Mouse (Mus musculus) heart, embryonic 14.5 days (tissue): ENCODE data around the gene Ipo4. TPM values are rescaled to one million over a fixed set of nuclear protein-coding genes. Genes with fewer than 3 reads are reported as not detected.
A peak's percentile ranks its signal among the peaks of the same experiment; 100 is the strongest.

Source experiments
- ATAC-seq: fragments of 200-750 bp; cut with Nextera tagmentation; 2 replicates; pipeline ENCODE4 v1.8.0; 2017; ENCODE audit warnings: low read depth, moderate TSS enrichment; ENCODE audit not compliant: insufficient number of reproducible peaks, insufficient read depth, low FRiP score
- H3K27ac ChIP-seq, 2 experiments: fragments of 200-500 bp in 1 of 2; fragments of 300-500 bp in 1 of 2; sonication (generic) in 1 of 2; replicated peaks in 1 of 2; 2 replicates each; pipeline ENCODE4 v1.5.1; 2012 to 2014; ENCODE audit warnings: low read depth in 2 of 2, low read length in 2 of 2, control low read depth in 1 of 2, mild to moderate bottlenecking in 1 of 2, mixed read lengths in 1 of 2; ENCODE audit not compliant: control insufficient read depth in 1 of 2, insufficient read depth in 1 of 2
- H3K27me3 ChIP-seq: fragments of 300-500 bp; sonication (generic); 2 replicates; pipeline ENCODE4 v1.6.1; 2014; ENCODE audit warnings: mild to moderate bottlenecking, low read length, control low read depth; ENCODE audit not compliant: control insufficient read depth, insufficient read depth
- H3K36me3 ChIP-seq: fragments of 300-500 bp; sonication (generic); 2 replicates; pipeline ENCODE4 v1.6.1; 2014; ENCODE audit warnings: mild to moderate bottlenecking, control low read depth, low read length, mixed read lengths; ENCODE audit not compliant: control insufficient read depth, insufficient read depth
- H3K4me1 ChIP-seq, 2 experiments: fragments of 200-500 bp in 1 of 2; fragments of 300-500 bp in 1 of 2; sonication (generic) in 1 of 2; 2 replicates each; pipeline ENCODE4 v1.6.1; 2012 to 2014; ENCODE audit warnings: low read length in 2 of 2, control low read depth in 1 of 2, mixed read lengths in 1 of 2; ENCODE audit not compliant: control insufficient read depth in 2 of 2, insufficient read depth in 2 of 2
- H3K4me2 ChIP-seq: fragments of 300-500 bp; sonication (generic); 2 replicates; pipeline ENCODE4 v1.6.1; 2014; ENCODE audit warnings: mild to moderate bottlenecking, low read length
- H3K4me3 ChIP-seq, 2 experiments: fragments of 200-500 bp in 1 of 2; fragments of 300-500 bp in 1 of 2; sonication (generic) in 1 of 2; 2 replicates each; pipeline ENCODE4 v1.5.1; 2012 to 2014; ENCODE audit warnings: low read length in 2 of 2, mild to moderate bottlenecking in 2 of 2, control low read depth in 1 of 2, low read depth in 1 of 2, moderate library complexity in 1 of 2; ENCODE audit not compliant: control insufficient read depth in 1 of 2, insufficient read depth in 1 of 2
- H3K9ac ChIP-seq: fragments of 300-500 bp; sonication (generic); 2 replicates; pipeline ENCODE4 v1.6.1; 2014; ENCODE audit warnings: mild to moderate bottlenecking, low read length
- H3K9me3 ChIP-seq: fragments of 300-500 bp; sonication (generic); 2 replicates; pipeline ENCODE4 v1.6.1; 2016; ENCODE audit warnings: low read length, control low read depth; ENCODE audit not compliant: control insufficient read depth
- WGBS: fragments of 180-500 bp; shearing (Covaris S2); extraction: QIAGEN DNeasy Blood & Tissue Kit; methylation state at CpG from one replicate; pipeline ENCODE4 v1.1.7; 2014; 5-methylcytosine and 5-hydroxymethylcytosine counted together
- polyA plus RNA-seq: library from polyadenylated mRNA; unstranded; fragments of >200 nt; fragmentation: Nextera tagmentation; extraction: Ambion mirVana; gene quantifications from 2 replicates; pipeline ENCODE4 v1.2.1, GENCODE M21; 2014

The Ipo4 gene
- polyA plus RNA-seq, 1 experiment from 2014 or later: 68.4 TPM

- H3K36me3 ChIP-seq: peaks cover 75% of the 10 kb centered on the region
- H3K9ac ChIP-seq: no peak overlapping the region
- H3K27ac ChIP-seq: 0 out of 4 replicates have a peak overlapping the region, but pooled peaks of 1 of the 2 experiments have one; percentile 6
- H3K4me1 ChIP-seq: peaks cover 5 to 14% of the 10 kb centered on the region in 2 experiments; a peak in 3 of 4 replicates
- no peaks in the 10 kb centered on the region for H3K9me3 ChIP-seq
- no peak for ATAC-seq
- 78% methylated on average over 13 of the region's 13 CpGs for WGBS
- no peaks in the 10 kb centered on the region for H3K27me3 ChIP-seq
- no peak overlapping the region for H3K4me3 ChIP-seq
- H3K4me2 ChIP-seq: no peak overlapping the region
These were observed 39.6 kb downstream of the Ipo4 start for GRCm38 (mm10) chr14:55596036-55596690.

- Histone ChIP-seq H3K36me3 (peaks cover 59% of the 10 kb centered on the region), H3K4me3 (peak overlapping the region; percentile 90 to 96), H3K27me3 (no peaks in the 10 kb centered on the region), H3K4me1 (peaks cover 8 to 19% of the 10 kb centered on the region in 2 experiments), H3K9ac (peak overlapping the region; percentile 94), H3K9me3 (no peaks in the 10 kb centered on the region), H3K27ac (peak overlapping the region in 1 of 2 experiments; percentile 99; a peak in 2 of 4 replicates), H3K4me2 (peak overlapping the region; percentile 76)
- ATAC-seq: no peak
- WGBS: 6% methylated on average over 16 of the region's 16 CpGs
These were observed 43.5 kb downstream of the Ipo4 start for GRCm38 (mm10) chr14:55592226-55592625.

GRCm38 (mm10) chr14:55591331-55591891, 44.3 kb downstream of the Ipo4 start, which contains the start of gene Rnf31:
Rnf31 (plus strand) TSS chr14:55591708.
- WGBS: under 1% methylated on average over 33 of the region's 33 CpGs
- H3K27ac ChIP-seq: peak within 1 kb of the TSS; percentile 99 to 100
- peaks cover 54% of the 10 kb centered on the region for H3K36me3 ChIP-seq
- peaks cover 8 to 19% of the 10 kb centered on the region in 2 experiments for H3K4me1 ChIP-seq
- no peaks in the 10 kb centered on the region for H3K9me3 ChIP-seq
- H3K4me3 ChIP-seq: peak within 1 kb of the TSS; percentile 90 to 96
- peak; percentile 85 for ATAC-seq
- H3K4me2 ChIP-seq: peak within 1 kb of the TSS; percentile 76
- H3K9ac ChIP-seq: peak within 1 kb of the TSS; percentile 94
- no peaks in the 10 kb centered on the region for H3K27me3 ChIP-seq

GRCm38 (mm10) chr14:55590748-55591330, 44.9 kb downstream of the Ipo4 start, which contains the start of gene Psme2:
Psme2 (minus strand) TSS chr14:55591113.
- Histone ChIP-seq H3K9ac (peak within 1 kb of the TSS; percentile 94), H3K4me2 (peak within 1 kb of the TSS; percentile 76), H3K27ac (peak within 1 kb of the TSS; percentile 99 to 100), H3K4me3 (peak within 1 kb of the TSS; percentile 90 to 96), H3K36me3 (peaks cover 49% of the 10 kb centered on the region), H3K27me3 (no peaks in the 10 kb centered on the region), H3K4me1 (peaks cover 8 to 19% of the 10 kb centered on the region in 2 experiments), H3K9me3 (no peaks in the 10 kb centered on the region)
- WGBS: under 1% methylated on average over 22 of the region's 22 CpGs
- peak; percentile 95 for ATAC-seq

- H3K27me3 ChIP-seq: no peaks in the 10 kb centered on the region
- H3K4me2 ChIP-seq: peak overlapping the region; percentile 76
- H3K4me1 ChIP-seq: peaks cover 10 to 26% of the 10 kb centered on the region in 2 experiments
- peaks cover 39% of the 10 kb centered on the region for H3K36me3 ChIP-seq
- H3K9me3 ChIP-seq: no peaks in the 10 kb centered on the region
- peak overlapping the region; percentile 90 to 96 for H3K4me3 ChIP-seq
- 78% methylated on average over 11 of the region's 11 CpGs for WGBS
- ATAC-seq: no peak
- peak overlapping the region; percentile 64 to 99; a peak in 3 of 4 replicates for H3K27ac ChIP-seq
- H3K9ac ChIP-seq: peak overlapping the region; percentile 75
These were observed 45.8 kb downstream of the Ipo4 start for GRCm38 (mm10) chr14:55589771-55590448.

GRCm38 (mm10) chr14:55589271-55589670, 46.5 kb downstream of the Ipo4 start:
- H3K9me3 ChIP-seq: no peaks in the 10 kb centered on the region
- no peak for ATAC-seq
- peaks cover 10 to 30% of the 10 kb centered on the region in 2 experiments for H3K4me1 ChIP-seq
- 94% methylated on average over 5 of the region's 5 CpGs for WGBS
- no peak overlapping the region for H3K4me3 ChIP-seq
- no peak overlapping the region for H3K9ac ChIP-seq
- no peaks in the 10 kb centered on the region for H3K27me3 ChIP-seq
- H3K4me2 ChIP-seq: no peak overlapping the region
- no peak overlapping the region for H3K27ac ChIP-seq
- H3K36me3 ChIP-seq: peaks cover 33% of the 10 kb centered on the region

- no peak for ATAC-seq
- no peak overlapping the region for H3K9ac ChIP-seq
- WGBS: 75% methylated on average over 2 of the region's 2 CpGs
- peaks cover 35% of the 10 kb centered on the region for H3K36me3 ChIP-seq
- peaks cover 5 to 19% of the 10 kb centered on the region in 2 experiments for H3K4me1 ChIP-seq
- no peaks in the 10 kb centered on the region for H3K27me3 ChIP-seq
- no peak overlapping the region for H3K4me3 ChIP-seq
- no peaks in the 10 kb centered on the region for H3K9me3 ChIP-seq
- no peak overlapping the region for H3K4me2 ChIP-seq
- no peak overlapping the region for H3K27ac ChIP-seq
These were observed 49.6 kb downstream of the Ipo4 start for GRCm38 (mm10) chr14:55586149-55586548.
